Mouse (Mus musculus) midbrain, embryonic 14.5 days (tissue): ENCODE data around the gene Unc93b1. TPM values are rescaled to one million over a fixed set of nuclear protein-coding genes. Genes with fewer than 3 reads are reported as not detected.

Experiments
- ATAC-seq: fragments of 200-750 bp; cut with Nextera tagmentation; 2 replicates; pipeline ENCODE4 v1.8.0; 2017; ENCODE audit warnings: moderate number of reproducible peaks, moderate library complexity; ENCODE audit not compliant: low FRiP score, low TSS enrichment
- DNase-seq: peaks from one replicate; pipeline ENCODE4 v3.0.0-alpha.2; 2015
- H3K27ac ChIP-seq: fragments of 300-500 bp; sonication (generic); replicated peaks from 2 replicates; pipeline ENCODE4 v1.5.1; 2014; ENCODE audit warnings: mild to moderate bottlenecking, low read depth, low read length, moderate library complexity
- H3K27me3 ChIP-seq: fragments of 300-500 bp; sonication (generic); 2 replicates; pipeline ENCODE4 v1.6.1; 2014; ENCODE audit warnings: low read length, control low read depth, mixed read lengths; ENCODE audit not compliant: control insufficient read depth, insufficient read depth
- H3K36me3 ChIP-seq: fragments of 300-500 bp; sonication (generic); 2 replicates; pipeline ENCODE4 v1.6.1; 2014; ENCODE audit warnings: low read length, control low read depth; ENCODE audit not compliant: control insufficient read depth, insufficient read depth
- H3K4me1 ChIP-seq: fragments of 300-500 bp; sonication (generic); 2 replicates; pipeline ENCODE4 v1.6.1; 2014; ENCODE audit warnings: mild to moderate bottlenecking, antibody characterized with exemption, low read length, control low read depth; ENCODE audit not compliant: control insufficient read depth, insufficient read depth
- H3K4me2 ChIP-seq: fragments of 300-500 bp; sonication (generic); 2 replicates; pipeline ENCODE4 v1.6.1; 2014; ENCODE audit warnings: mild to moderate bottlenecking, low read length, moderate library complexity
- H3K4me3 ChIP-seq: fragments of 300-500 bp; sonication (generic); replicated peaks from 2 replicates; pipeline ENCODE4 v1.5.1; 2014; ENCODE audit warnings: low read depth, low read length
- H3K9ac ChIP-seq: fragments of 300-500 bp; sonication (generic); replicated peaks from 2 replicates; pipeline ENCODE4 v1.6.1; 2014; ENCODE audit warnings: mild to moderate bottlenecking, low read length, moderate library complexity
- H3K9me3 ChIP-seq: fragments of 300-500 bp; sonication (generic); 2 replicates; pipeline ENCODE4 v1.6.1; 2016; ENCODE audit warnings: low read length, control low read depth, mixed read lengths; ENCODE audit not compliant: control insufficient read depth
- WGBS: fragments of 180-500 bp; shearing (Covaris S2); extraction: QIAGEN DNeasy Blood & Tissue Kit; methylation state at CpG from one replicate; pipeline ENCODE4 v1.1.7; 2014; 5-methylcytosine and 5-hydroxymethylcytosine counted together
- polyA plus RNA-seq: library from polyadenylated mRNA; unstranded; fragments of >200 nt; fragmentation: Nextera tagmentation; extraction: Ambion mirVana; gene quantifications from 2 replicates; pipeline ENCODE4 v1.2.1, GENCODE M21; 2014

The Unc93b1 gene
- polyA plus RNA-seq, 1 experiment from 2014 or later: 13.4 TPM

GRCm38 (mm10) chr19:3980309-3980708 is 45.3 kb downstream of the Unc93b1 start:
- Histone ChIP-seq H3K4me1 (no peaks in the 10 kb centered on the region), H3K9ac (no peak overlapping the region), H3K27me3 (no peaks in the 10 kb centered on the region), H3K27ac (no peak overlapping the region; the same call in 1 of the 2 replicates), H3K4me2 (no peak overlapping the region), H3K9me3 (no peaks in the 10 kb centered on the region), H3K4me3 (no peak overlapping the region), H3K36me3 (no peaks in the 10 kb centered on the region)
- WGBS: 12% methylated on average over 4 of the region's 4 CpGs
- ATAC-seq (no peak; the same call in 1 of the 2 replicates), DNase-seq (peak; percentile 91)

GRCm38 (mm10) chr19:3980917-3981316 is 45.9 kb downstream of the Unc93b1 start:
- H3K27me3 ChIP-seq: no peaks in the 10 kb centered on the region
- no peaks in the 10 kb centered on the region for H3K4me1 ChIP-seq
- DNase-seq (no peak), ATAC-seq (no peak)
- H3K36me3 ChIP-seq: no peaks in the 10 kb centered on the region
- WGBS: 75% methylated on average over 9 of the region's 9 CpGs
- H3K9me3 ChIP-seq: no peaks in the 10 kb centered on the region
- no peak overlapping the region for H3K9ac ChIP-seq
- H3K4me3 ChIP-seq: no peak overlapping the region
- H3K4me2 ChIP-seq: no peak overlapping the region
- H3K27ac ChIP-seq: no peak overlapping the region

GRCm38 (mm10) chr19:3983527-3984200 is 48.7 kb downstream of the Unc93b1 start:
- Histone ChIP-seq H3K36me3 (no peaks in the 10 kb centered on the region), H3K9me3 (no peaks in the 10 kb centered on the region), H3K27me3 (no peaks in the 10 kb centered on the region), H3K27ac (no peak overlapping the region), H3K9ac (no peak overlapping the region), H3K4me1 (no peaks in the 10 kb centered on the region), H3K4me3 (no peak overlapping the region), H3K4me2 (no peak overlapping the region)
- ATAC-seq (no peak), DNase-seq (no peak)
- WGBS: 17% methylated on average over 9 of the region's 9 CpGs

- Histone ChIP-seq H3K4me1 (no peaks in the 10 kb centered on the region), H3K36me3 (no peaks in the 10 kb centered on the region), H3K9me3 (no peaks in the 10 kb centered on the region), H3K9ac (no peak overlapping the region), H3K4me3 (no peak overlapping the region), H3K27me3 (no peaks in the 10 kb centered on the region), H3K4me2 (no peak overlapping the region), H3K27ac (no peak overlapping the region)
- 11% methylated on average over 8 of the region's 8 CpGs for WGBS
- DNase-seq: peak; percentile 6
- no peak for ATAC-seq
These were observed 50.3 kb downstream of the Unc93b1 start for GRCm38 (mm10) chr19:3985261-3985681.

GRCm38 (mm10) chr19:3986334-3986733 is 51.3 kb downstream of the Unc93b1 start, which contains the start of gene Acy3:
Gene Acy3 (plus strand): TSS chr19:3986570.
- ATAC-seq (no peak), DNase-seq (peak; percentile 48)
- H3K9me3 ChIP-seq: no peaks in the 10 kb centered on the region
- H3K36me3 ChIP-seq: no peaks in the 10 kb centered on the region
- no peak within 1 kb of the TSS for H3K4me3 ChIP-seq
- H3K9ac ChIP-seq: no peak within 1 kb of the TSS; the same call in 1 of the 2 replicates
- H3K4me2 ChIP-seq: no peak within 1 kb of the TSS
- no peaks in the 10 kb centered on the region for H3K4me1 ChIP-seq
- H3K27ac ChIP-seq: no peak within 1 kb of the TSS
- 15% methylated on average over 8 of the region's 8 CpGs for WGBS
- no peaks in the 10 kb centered on the region for H3K27me3 ChIP-seq

GRCm38 (mm10) chr19:3988066-3988465 is 53.1 kb downstream of the Unc93b1 start:
- H3K27ac ChIP-seq: no peak overlapping the region
- H3K36me3 ChIP-seq: no peaks in the 10 kb centered on the region
- no peak overlapping the region for H3K9ac ChIP-seq
- ATAC-seq (no peak), DNase-seq (no peak)
- no peaks in the 10 kb centered on the region for H3K4me1 ChIP-seq
- H3K9me3 ChIP-seq: no peaks in the 10 kb centered on the region
- no peaks in the 10 kb centered on the region for H3K27me3 ChIP-seq
- no peak overlapping the region for H3K4me2 ChIP-seq
- H3K4me3 ChIP-seq: no peak overlapping the region
- 93% methylated on average over 14 of the region's 14 CpGs for WGBS

- Histone ChIP-seq H3K9ac (no peak overlapping the region), H3K27me3 (no peaks in the 10 kb centered on the region), H3K4me3 (no peak overlapping the region), H3K27ac (no peak overlapping the region), H3K36me3 (no peaks in the 10 kb centered on the region), H3K9me3 (no peaks in the 10 kb centered on the region), H3K4me1 (no peaks in the 10 kb centered on the region), H3K4me2 (no peak overlapping the region)
- no peak for ATAC-seq
- WGBS: 89% methylated on average over 4 of the region's 4 CpGs
- DNase-seq: no peak
These were observed 53.8 kb downstream of the Unc93b1 start for GRCm38 (mm10) chr19:3988750-3989149.

GRCm38 (mm10) chr19:3990804-3991203 is 55.8 kb downstream of the Unc93b1 start:
- DNase-seq: no peak
- WGBS: 64% methylated on average over 6 of the region's 6 CpGs
- Histone ChIP-seq H3K4me3 (no peak overlapping the region), H3K27ac (no peak overlapping the region), H3K9ac (no peak overlapping the region), H3K27me3 (no peaks in the 10 kb centered on the region), H3K4me1 (no peaks in the 10 kb centered on the region), H3K36me3 (no peaks in the 10 kb centered on the region), H3K9me3 (no peaks in the 10 kb centered on the region), H3K4me2 (no peak overlapping the region)
- no peak for ATAC-seq

- no peak for DNase-seq
- Histone ChIP-seq H3K4me1 (no peaks in the 10 kb centered on the region), H3K9ac (no peak overlapping the region), H3K4me2 (no peak overlapping the region), H3K4me3 (no peak overlapping the region), H3K36me3 (no peaks in the 10 kb centered on the region), H3K27ac (no peak overlapping the region), H3K27me3 (no peaks in the 10 kb centered on the region), H3K9me3 (no peaks in the 10 kb centered on the region)
- WGBS: 96% methylated on average over 3 of the region's 3 CpGs
- ATAC-seq: no peak
These were observed 56.6 kb downstream of the Unc93b1 start for GRCm38 (mm10) chr19:3991562-3991961.
